Mouse (Mus musculus): Measurements from ENCODE around the gene Dpp8. TPM values are rescaled to one million over a fixed set of nuclear protein-coding genes. Genes with fewer than 3 reads are reported as not detected.

Dpp8 gene
- total RNA-seq, 2 experiments from 2014 or later = 95.9 to 112 TPM

DNA sequence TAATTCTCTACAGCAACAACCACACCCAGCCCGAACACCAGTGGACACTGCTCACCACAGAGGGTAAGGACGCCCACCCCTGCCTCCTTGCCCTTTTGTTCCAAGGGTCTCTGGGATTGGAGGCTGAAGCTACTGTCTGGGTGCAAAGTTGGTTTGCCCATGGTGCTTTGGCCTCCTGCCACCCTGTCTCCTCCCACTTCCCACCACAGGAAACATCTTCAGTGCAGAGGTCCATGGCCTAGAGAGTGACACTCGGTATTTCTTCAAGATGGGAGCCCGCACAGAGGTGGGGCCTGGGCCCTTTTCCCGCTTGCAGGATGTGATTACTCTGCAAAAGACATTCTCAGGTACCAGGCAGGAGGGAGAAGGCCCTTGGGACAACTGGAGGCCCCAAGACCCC lies 99.5 kb downstream of the Dpp8 start:
- no peak for TF ChIP-seq CTCF (IDR thresholded peaks at IDR 0.05)
- no peak overlapping the region for H3K4me3 ChIP-seq
- H3K27ac ChIP-seq = no peak overlapping the region
- DNase-seq = no peak
- intact Hi-C loops (cut with DNase I) = loop anchor here (5.0 kb wide), 1 partner anchor 151 kb away; no protein-coding TSS in a partner anchor

Other genes with a start within 250 kb of the Dpp8 start
- gene Dennd4a, start 221.1 kb upstream of the Dpp8 start, total RNA-seq (2021) = 1 to 10 TPM; 2.7 to 3.8 TPM
- not detected for gene Slc24a1, start 80.8 kb upstream of the Dpp8 start, total RNA-seq (2021)
- gene Ints14, start 71.5 kb upstream of the Dpp8 start, total RNA-seq (2021) = 10 to 100 TPM; 16.9 to 17.5 TPM
- gene Hacd3, start 10.7 kb upstream of the Dpp8 start, total RNA-seq (2021) = 10 to 100 TPM in 1 of 2 experiments, 1 to 10 TPM in 1; 9.0 to 10.8 TPM
- gene Igdcc4, start 69.1 kb downstream of the Dpp8 start, total RNA-seq (2021) = 10 to 100 TPM; 22.1 to 34.4 TPM
- under 1 TPM; 0.17 to 0.18 TPM for gene Igdcc3, start 108.8 kb downstream of the Dpp8 start, total RNA-seq (2021)
- gene Parp16, start 162.9 kb downstream of the Dpp8 start, total RNA-seq (2021) = 1 to 10 TPM; 3.6 to 3.9 TPM
- gene Cilp, start 232.8 kb downstream of the Dpp8 start, total RNA-seq (2021) = 10 to 100 TPM; 13.0 to 35.4 TPM

Data from gastrocnemius, adult 2 months (tissue).